Mouse (Mus musculus) left cerebral cortex, postnatal 4 days (tissue): ENCODE data around the gene Irgq. TPM values are rescaled to one million over a fixed set of nuclear protein-coding genes. Genes with fewer than 3 reads are reported as not detected.

Experiments used
- DNase-seq: peaks from one replicate; pipeline ENCODE4 v3.0.0-alpha.2; 2022
- intact Hi-C: fragments of 180-260 bp; cut with DNase I; formaldehyde crosslinking; loops from one replicate; pipeline ENCODE4 v1.15.1; 2025
- total RNA-seq, 2 experiments: library from RNA; stranded (reverse); gene quantifications; 2 replicates each; pipeline ENCODE4 v1.2.3; 2021

Gene Irgq
- total RNA-seq, 2 experiments from 2014 or later = 118 to 120 TPM

DNA sequence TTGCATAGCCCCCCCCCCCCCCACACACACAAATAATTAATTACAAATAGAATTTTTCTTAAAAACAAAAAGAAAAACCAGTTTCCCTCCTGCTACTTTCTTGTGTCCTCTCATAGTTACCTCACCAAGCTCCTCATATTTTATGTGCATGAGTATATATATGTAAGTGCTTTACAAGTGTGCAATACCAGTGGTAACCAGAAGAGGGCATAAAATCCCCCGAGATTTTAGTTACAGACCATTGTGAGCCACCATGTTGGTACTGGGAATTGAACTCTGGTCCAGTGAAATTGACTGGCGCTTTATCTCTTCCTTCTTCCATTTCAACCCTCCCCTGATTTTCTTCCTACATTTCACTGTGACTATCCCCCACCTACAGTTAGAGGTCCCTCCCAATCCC, 14.0 kb downstream of the Irgq start:
- intact Hi-C loops = no loop called here
- no peak for DNase-seq

DNA sequence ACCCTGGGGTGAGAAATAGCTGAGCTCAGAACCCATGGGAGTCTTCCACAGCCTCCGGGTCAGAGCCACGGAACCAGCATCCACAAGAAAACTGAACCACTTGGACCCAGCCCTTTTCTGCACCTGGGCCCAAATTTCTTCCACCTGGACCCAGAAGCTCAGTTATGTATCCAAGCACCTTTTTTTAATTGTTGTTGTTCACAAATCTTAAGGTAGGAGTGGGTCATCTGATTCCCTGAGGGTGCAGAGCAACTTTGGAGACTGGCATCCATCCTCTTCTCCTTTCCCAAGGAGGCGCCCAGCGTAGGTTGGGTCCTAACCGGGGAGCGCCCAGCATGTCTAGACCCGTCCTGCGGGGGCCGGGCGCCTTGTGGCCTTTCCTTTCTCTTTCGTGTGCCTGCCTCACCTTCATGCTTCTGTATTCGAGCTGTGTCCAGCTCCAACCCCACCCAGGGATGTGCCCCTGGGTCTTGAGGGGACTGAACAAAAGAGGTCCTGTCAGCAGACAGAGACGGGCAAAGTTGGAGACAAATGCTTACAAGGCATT, 15.7 kb downstream of the Irgq start, which contains the start of the genes Pinlyp and Xrcc1:
Pinlyp (minus strand) TSS at position 51 of the 547 bp plus-strand sequence.
Xrcc1 (plus strand) TSS at position 222 of the 547 bp plus-strand sequence.
- intact Hi-C loops = no loop called here
- DNase-seq = no peak

DNA sequence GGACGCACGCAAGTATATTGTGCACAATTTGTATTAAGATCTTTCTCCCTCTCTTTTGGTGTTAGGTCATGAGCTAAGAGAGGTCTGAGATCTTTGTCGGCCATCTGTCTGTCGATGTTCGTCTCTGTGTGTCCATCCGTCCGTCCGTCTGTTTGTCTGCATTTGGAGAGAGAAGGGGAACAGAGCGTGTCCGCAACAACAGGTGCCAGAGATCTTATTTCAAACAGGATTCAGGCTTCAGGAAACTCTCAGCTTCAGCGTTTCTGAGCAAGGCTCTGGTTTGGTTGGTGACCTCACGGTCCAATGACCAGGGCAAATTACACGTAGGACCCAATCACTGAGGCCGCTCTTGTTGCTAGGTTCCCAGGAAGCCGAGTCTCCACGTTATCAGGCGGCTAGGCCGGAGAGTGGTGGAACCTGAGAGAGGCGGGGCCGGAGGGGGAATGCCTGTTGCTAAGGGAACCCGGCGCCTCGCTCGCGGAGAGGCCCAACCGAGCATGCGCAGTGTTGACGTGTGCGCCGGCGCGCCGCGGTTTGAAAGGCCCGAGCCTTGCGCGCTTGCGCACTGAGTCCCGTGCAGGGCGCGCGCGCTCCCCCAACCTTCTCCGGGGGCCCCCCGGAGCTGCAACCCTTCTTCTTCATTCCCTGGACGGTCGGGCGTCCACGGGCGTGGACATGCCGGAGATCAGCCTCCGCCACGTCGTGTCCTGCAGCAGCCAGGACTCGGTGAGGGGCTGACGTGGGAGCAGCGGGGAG, 16.3 kb downstream of the Irgq start:
- peak; percentile 100 for DNase-seq
- intact Hi-C loops = no loop called here

DNA sequence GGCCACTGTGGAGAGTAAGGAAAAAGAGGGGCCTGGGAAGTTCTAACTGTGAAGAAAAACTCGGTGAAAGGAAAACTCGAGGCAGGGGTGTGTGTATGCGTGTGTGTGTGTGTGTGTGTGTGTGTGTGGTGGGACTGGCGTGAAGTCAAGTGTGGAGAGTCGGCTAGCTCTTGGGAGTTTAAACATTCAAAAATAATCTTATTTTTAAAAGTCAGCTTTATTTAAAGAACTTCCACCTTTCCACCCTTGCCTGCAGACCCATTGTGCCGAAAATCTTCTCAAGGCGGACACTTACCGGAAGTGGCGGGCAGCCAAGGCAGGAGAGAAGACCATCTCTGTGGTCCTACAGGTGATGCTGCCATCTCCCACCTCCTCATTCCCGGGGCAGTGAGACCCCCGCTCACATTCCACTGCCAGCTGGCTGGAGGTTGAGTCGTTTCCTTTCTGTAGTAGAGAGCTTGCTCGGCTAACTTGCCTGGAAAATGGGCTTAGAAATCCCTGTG, 17.1 kb downstream of the Irgq start:
- no peak for DNase-seq
- intact Hi-C loops = no loop called here

DNA sequence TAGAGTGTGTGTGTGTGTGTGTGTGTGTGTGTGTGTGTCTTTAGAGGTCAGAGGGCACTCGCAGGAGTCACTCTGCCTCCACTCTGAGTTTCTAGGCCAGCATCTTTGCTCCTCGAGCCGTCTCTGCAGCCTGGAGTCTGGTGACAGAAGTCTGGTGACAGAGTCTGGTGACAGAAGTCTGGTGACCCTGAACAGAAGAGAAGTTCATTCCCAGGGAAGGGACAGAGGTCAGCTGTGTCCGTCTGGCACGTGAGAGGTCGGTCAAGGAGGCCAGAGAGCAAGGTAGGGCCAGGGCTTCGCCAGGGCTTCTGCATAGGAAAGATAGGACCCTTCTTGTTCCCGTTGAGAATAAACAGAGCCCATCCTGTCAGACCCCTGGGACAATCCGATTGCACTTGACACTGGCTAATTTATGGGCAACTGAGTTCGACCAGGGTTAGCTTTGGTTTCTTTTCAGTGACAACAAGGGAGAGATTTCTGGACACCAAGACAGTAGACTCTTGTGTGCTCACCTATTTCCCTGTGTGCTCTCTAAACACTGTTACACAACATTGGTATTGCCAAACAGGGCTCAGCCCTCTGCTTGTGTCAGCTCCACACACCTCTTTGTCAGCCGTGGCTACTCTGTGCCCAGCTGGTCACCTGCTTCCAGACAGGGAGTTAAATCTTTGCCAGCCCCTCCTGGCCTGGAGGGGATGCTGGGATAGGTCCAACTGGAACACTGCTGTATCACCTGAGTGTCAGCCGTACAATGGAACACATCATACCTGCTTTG, 21.7 kb downstream of the Irgq start:
- DNase-seq = no peak
- intact Hi-C loops = no loop called here

DNA sequence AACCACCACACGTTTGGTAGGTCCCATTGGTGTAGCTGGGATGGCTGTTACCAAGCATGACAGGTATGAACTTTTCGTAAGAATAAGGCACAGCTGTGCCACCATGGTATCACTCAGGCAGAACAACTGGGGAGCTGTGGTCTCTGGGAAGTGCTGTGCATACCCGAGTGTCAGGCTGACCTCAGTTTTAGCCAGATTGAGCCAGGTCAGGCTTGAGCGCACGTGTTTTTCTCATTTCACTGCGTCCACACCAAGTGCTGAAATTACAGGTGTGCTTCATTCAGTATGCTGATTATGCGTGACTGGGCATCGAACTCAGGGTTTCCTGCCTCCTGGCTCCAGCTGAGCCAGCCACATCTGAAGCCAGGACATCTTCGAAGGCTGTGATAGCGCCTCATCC, 25.3 kb downstream of the Irgq start:
- intact Hi-C loops = no loop called here
- DNase-seq = no peak

DNA sequence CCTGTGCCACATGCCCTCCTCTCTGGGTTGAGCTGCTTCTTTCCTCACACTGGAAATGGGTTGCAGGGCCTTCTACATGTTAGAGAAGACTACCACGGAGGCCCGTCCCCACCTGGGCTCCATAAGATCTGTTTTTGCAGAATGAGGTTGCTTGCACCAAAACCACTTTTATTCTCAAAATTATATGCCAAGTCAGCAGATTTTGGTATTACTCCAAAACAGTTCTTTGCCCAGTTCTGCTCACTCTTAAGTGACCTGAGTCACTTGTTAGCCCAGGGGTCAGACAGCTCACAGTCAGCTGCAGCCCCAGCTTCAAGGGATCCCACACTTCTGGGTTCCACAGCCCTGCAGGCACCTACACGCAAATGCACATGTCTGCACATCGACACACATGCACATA, 31.0 kb downstream of the Irgq start:
- intact Hi-C loops = no loop called here
- DNase-seq = no peak

DNA sequence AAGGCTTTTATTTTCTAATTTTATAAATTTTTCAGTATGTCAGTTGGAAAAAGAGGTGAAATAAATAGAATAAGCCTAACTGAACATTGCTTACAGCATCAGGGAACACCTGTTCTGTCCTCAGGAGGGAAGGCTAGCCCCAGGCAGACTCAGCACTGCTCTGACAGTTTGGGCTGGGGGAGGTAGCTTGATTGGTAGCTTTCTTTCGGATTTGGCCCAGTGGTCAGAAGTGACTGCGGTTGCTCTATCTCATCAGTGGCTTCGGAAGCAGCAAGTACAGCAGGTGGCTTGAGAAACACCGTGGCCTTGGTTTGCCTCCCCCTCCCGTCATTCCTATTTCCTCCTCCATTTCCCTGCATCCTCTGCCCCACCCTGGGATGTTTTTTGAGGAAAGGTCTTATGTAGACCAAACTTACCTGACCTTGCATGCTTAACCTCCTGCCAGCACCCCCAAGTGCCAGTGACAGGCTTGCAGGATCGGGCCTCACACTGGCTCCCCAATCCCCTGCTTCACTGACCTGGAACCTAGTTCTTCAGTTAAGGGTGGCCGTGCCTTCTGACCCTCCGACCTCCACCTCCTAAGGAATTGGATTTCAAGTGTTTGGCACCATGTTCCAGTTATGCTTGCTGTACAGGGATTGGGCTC, 32.8 kb downstream of the Irgq start:
- no peak for DNase-seq
- intact Hi-C loops = no loop called here

DNA sequence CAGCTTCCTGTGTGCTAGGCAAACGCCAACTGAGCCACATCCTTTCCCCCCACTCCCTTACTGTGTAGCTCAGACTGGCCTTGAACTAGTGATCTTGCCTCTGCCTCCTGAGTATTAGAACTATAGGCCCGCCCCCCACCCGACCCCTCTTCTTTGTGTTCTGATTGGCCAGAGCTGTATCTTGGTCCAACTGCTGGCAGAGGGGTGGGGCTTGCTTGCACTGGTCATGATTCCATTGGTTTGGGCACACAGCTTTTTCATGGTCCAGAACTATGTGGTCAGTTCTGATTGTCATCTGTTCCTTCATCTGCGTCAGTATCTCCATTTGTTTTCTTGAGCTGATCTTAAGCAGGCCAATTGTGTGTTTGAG, 33.3 kb downstream of the Irgq start:
- DNase-seq = no peak
- intact Hi-C loops = no loop called here

DNA sequence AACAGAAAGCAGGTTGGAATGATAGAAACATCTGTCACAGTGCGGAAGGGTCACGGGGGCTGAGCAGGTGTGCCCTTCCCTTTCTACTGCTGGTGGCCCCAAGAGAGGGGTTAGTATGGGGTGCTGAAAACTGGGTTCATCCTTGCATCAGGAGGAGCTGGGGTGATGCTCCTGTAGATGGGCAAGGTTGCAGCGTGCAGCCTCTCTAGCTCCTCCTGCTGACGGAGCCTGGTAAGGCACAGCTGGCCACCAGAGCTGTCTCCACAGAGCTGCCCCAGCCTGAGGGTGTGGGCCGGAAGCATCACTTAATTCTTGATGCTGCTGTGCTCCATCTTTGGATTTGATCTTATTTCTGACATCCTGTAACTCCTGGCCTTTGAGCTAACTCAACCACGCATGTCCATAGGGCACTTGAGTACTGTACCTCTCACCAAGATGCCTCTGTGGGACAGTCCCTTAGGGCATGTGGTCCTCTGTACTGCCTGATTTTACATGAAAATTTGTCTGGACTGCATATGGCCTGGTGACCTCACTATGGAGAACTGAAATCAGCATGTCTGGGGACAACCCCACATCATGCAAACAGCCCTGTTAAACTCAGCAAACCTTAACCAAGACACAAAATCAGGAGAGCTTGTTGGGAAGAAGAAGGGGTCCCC, 34.2 kb downstream of the Irgq start:
- intact Hi-C loops = no loop called here
- DNase-seq = peak; percentile 72

DNA sequence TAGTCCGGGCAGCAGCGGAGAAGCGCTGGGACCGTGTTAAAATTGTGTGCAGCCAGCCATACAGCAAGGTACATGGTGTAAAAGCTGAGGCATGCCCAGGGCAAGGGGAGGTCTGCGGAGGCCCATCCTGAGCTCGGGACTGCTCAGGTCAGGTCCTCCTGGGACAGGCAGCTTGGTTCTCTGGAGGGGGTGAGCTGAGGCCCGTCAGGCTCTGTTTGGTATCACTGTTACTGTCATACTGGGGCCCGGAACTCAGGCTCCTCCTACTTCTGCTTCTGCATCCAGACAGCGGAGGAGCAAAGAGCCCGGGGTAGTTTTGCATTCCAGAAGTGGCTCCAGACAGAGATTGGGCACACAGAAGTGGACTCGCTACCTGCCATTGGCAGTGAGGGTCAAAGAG, 35.1 kb downstream of the Irgq start:
- intact Hi-C loops = no loop called here
- no peak for DNase-seq

DNA sequence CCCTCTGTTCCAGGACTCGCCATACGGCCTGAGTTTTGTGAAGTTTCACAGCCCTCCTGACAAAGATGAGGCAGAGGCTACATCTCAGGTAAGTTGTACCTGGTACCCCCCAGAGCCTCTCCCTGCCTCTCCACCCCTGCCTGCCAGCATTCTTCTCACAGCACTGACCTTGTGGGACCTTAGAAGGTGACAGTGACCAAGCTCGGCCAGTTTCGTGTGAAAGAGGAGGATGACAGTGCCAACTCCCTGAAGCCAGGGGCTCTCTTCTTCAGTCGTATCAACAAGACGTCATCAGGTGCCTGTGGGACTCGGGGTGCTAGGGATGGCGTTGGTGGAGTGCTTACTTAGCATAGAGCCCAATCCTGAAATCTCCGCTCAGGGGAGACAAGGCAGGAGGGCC, 35.7 kb downstream of the Irgq start:
- DNase-seq = no peak
- intact Hi-C loops = no loop called here

DNA sequence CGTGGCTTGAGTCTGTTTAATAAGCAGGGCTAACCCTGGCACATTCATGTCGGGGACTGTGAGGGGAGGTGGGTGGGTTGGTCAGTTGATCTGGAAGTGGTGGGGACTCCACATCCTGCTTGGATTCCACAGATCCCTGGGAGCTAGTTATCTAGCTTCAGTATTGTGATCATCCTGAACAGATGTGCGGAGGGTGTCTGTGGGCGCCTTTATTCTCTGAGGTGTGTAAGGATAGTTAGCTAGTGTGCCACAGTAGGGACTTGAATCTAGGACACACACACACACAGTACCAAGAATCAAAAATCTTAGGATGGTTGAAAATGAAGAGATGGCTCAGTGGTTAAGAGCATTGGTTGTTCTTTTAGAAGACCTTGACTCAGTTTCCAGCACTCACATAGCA, 38.0 kb downstream of the Irgq start:
- no peak for DNase-seq
- intact Hi-C loops = no loop called here

DNA sequence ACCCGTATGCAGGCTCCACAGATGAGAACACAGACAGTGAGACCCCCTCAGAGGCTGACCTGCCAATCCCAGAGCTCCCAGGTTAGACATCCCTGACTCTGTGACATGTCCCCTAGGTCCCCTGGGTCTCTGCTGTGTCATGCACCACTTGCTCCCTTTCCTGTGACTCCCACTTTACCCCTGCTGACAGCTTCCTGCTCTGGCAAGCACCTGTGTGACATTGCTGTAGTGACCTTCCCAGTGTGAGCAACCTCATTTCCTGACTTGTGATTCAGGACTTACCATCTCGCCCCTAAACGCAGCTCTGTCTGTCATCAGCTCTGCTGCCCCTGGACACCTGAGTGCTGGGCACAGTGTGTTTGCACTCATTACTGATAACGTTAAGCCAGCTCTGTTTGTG, 40.6 kb downstream of the Irgq start:
- intact Hi-C loops = no loop called here
- no peak for DNase-seq

DNA sequence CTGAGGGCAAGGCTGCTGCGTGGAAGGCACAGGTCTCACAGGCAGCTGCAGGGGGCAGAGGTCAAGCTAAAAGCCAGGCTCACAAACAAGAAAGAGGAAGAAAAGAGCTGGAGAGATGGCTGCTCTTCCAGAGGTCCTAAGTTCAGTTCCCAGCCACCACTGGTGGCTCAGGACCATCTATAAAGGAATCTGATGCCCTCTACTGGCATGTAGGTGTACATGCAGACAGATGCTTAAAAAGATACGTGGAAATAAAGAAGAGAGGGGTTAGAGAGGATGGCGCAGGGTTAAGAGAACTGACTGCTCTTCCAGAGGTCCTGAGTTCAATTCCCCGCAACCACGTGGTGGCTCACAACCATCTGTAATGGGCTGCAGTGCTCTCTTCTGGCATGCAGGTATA, 42.0 kb downstream of the Irgq start:
- intact Hi-C loops = no loop called here
- no peak for DNase-seq

DNA sequence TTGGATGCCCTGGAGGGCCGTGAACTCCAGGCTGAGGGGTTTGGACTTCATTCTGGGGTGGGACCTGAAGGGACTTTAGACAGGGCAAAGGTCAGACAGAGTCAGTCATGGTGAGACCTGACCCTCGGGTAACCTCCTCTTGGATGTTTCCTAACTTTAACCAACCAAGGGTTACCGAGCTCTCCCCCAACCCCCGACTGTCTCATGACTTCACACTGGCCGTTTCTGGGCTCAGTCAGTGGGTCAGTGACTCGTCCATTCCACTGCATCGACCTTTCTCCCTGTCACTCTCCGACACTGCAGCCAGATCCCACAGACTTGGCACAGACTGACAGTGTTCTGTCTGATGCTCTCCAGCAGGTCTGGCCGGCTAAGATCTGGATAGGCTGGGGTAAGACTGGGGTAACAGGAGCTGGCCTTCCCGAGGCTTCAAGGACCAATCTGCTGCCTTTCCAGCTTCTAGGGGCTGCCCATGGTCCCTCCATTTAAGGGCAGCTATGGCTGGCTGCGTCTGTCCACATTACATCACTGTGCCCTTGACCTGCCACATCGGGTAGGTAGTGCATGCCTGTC, 43.8 kb downstream of the Irgq start:
- intact Hi-C loops = no loop called here
- DNase-seq = no peak

DNA sequence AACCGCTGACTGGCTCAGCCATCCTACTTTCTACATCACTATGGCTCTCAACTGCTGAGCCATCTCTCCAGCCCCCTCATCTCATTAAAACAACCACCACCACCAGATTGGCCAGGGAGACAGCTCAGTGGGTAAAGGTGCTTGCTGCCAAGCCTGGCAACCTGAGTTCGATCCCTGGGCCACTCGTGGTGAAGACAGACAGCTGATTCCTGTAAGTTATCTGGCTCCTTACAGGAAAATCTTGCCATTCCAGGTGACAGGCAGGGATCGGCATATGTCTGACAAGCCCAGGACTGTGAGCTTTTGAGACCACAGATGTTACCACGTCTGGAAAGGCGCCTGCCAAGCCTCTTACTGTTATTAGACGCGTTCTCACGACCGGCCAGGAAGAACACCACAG, 47.3 kb downstream of the Irgq start:
- no peak for DNase-seq
- intact Hi-C loops = no loop called here

DNA sequence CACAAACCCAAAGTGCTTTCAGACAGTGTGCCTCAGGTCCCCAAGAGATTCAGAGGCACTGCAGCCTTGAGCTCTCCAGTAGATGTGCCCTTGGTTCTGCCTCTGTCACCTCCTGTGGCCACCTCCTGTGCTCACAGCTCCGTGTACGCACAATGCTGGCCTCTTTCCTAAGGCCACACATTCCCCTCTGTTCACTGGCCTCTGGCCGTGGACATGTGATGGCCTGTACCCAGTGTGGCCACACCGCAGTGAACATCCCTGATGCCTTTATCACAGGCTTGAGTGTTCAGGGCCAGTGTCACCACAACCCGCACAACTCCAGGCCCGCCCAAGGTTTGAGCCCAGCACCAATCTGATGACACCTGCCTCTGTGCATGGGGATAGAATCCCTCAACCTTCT, 54.4 kb downstream of the Irgq start:
- no peak for DNase-seq
- intact Hi-C loops = no loop called here

DNA sequence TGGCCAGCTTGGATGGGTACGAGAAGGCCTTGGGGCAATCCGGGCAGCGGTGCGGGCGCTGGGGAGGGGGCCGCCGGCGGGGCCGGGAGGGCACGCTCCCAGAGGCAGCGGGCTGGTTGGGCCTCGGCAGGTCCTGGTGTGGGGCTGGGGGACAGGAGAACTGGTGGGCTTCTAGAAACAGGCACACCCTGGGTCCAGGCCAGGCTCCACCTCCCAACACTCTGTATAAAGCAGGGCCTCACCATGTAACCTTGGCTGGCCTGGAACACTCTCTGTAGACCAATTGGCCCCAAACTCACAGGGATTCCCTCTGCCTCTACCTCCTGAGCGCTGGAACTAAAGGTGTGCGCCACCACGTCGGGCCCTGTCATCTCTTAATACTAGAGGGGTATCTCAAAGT, 55.5 kb downstream of the Irgq start:
- no peak for DNase-seq
- intact Hi-C loops = no loop called here

DNA sequence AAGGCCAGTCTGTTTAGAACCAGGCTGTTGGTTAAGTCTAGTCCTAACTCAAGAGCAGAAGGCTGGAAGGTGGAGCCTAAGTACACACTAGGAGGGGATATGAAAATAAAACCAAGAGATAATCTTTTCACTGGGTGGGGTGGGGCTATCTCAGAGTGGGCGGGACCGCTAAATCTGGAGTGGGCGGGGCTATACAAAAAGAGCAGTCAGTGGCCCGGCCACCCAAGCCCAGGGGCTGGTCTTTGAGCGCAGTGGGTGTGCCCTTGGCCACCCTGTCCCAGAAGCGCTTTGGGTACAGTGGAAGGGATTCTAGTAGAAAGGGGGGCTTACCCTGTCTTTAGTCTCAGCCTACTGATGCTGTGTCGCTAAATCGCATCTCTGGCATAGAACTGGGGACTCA, 56.3 kb downstream of the Irgq start:
- peak; percentile 30 for DNase-seq
- intact Hi-C loops = no loop called here
